Mouse (Mus musculus): ENCODE measurements around the gene Chn1.

GRCm38 (mm10) chr2:73724934-73725333, 50.2 kb downstream of the Chn1 start:
- TF ChIP-seq CTCF (IDR thresholded peaks at IDR 0.05; ENCODE audit: borderline replicate concordance, extremely low read depth, insufficient read depth, insufficient read length) = no peak
- TF ChIP-seq POLR2A (IDR thresholded peaks at IDR 0.05; ENCODE audit: borderline replicate concordance, extremely low read depth, insufficient read depth, insufficient read length, poor library complexity, severe bottlenecking) = no peak
